Mouse (Mus musculus) forebrain, embryonic 14.5 days (tissue): Measurements from ENCODE around the gene Asb15. TPM values are rescaled to one million over a fixed set of nuclear protein-coding genes. Genes with fewer than 3 reads are reported as not detected.
A peak's percentile ranks its signal among the peaks of the same experiment; 100 is the strongest.

Experiments
- ATAC-seq: fragments of 200-750 bp; cut with Nextera tagmentation; 2 replicates; pipeline ENCODE4 v1.8.0; 2017; ENCODE audit warnings: mild to moderate bottlenecking, moderate library complexity
- DNase-seq: peaks from one replicate; pipeline ENCODE4 v3.0.0-alpha.2; 2015; ENCODE audit warnings: low spot score
- H3K27ac ChIP-seq: fragments of 300-500 bp; sonication (generic); 2 replicates; pipeline ENCODE4 v1.5.1; 2014; ENCODE audit warnings: low read depth, mild to moderate bottlenecking, control low read depth, low read length, moderate library complexity
- H3K27me3 ChIP-seq: fragments of 300-500 bp; sonication (generic); replicated peaks from 2 replicates; pipeline ENCODE4 v1.6.1; 2014; ENCODE audit warnings: low read length, control low read depth, mixed read lengths; ENCODE audit not compliant: control insufficient read depth, insufficient read depth
- H3K36me3 ChIP-seq: fragments of 300-500 bp; sonication (generic); 2 replicates; pipeline ENCODE4 v1.6.1; 2014; ENCODE audit warnings: low read length, control low read depth; ENCODE audit not compliant: control insufficient read depth, insufficient read depth
- H3K4me1 ChIP-seq: fragments of 300-500 bp; sonication (generic); 2 replicates; pipeline ENCODE4 v1.6.1; 2014; ENCODE audit warnings: antibody characterized with exemption, low read length, control low read depth; ENCODE audit not compliant: control insufficient read depth, insufficient read depth
- H3K4me2 ChIP-seq: fragments of 300-500 bp; sonication (generic); 2 replicates; pipeline ENCODE4 v1.6.1; 2014; ENCODE audit warnings: mild to moderate bottlenecking, control low read depth, low read length
- H3K4me3 ChIP-seq: fragments of 300-500 bp; sonication (generic); 2 replicates; pipeline ENCODE4 v1.5.1; 2014; ENCODE audit warnings: low read depth, low read length, control low read depth
- H3K9ac ChIP-seq: fragments of 300-500 bp; sonication (generic); 2 replicates; pipeline ENCODE4 v1.6.1; 2014; ENCODE audit warnings: mild to moderate bottlenecking, low read length, control low read depth, moderate library complexity
- H3K9me3 ChIP-seq: fragments of 300-500 bp; sonication (generic); replicated peaks from 2 replicates; pipeline ENCODE4 v1.6.1; 2016; ENCODE audit warnings: low read length, control low read depth, mixed read lengths; ENCODE audit not compliant: control insufficient read depth
- WGBS: fragments of 180-500 bp; shearing (Covaris S2); extraction: QIAGEN DNeasy Blood & Tissue Kit; methylation state at CpG from one replicate; pipeline ENCODE4 v1.1.7; 2014; 5-methylcytosine and 5-hydroxymethylcytosine counted together
- polyA plus RNA-seq: library from polyadenylated mRNA; unstranded; fragments of >200 nt; fragmentation: Nextera tagmentation; extraction: Ambion mirVana; gene quantifications from 2 replicates; pipeline ENCODE4 v1.2.1, GENCODE M21; 2014

Asb15 gene
- polyA plus RNA-seq, 1 experiment from 2014 or later, result not detected

- H3K36me3 ChIP-seq, result peaks cover 39% of the 10 kb centered on the region
- no peak overlapping the region for H3K9ac ChIP-seq
- peak; percentile 44; the same call in 1 of the 2 replicates for ATAC-seq
- no peak overlapping the region for H3K4me2 ChIP-seq
- H3K4me3 ChIP-seq, result no peak overlapping the region
- no peak overlapping the region for H3K27ac ChIP-seq
- H3K9me3 ChIP-seq, result no peaks in the 10 kb centered on the region
- DNase-seq, result no peak
- no peaks in the 10 kb centered on the region for H3K4me1 ChIP-seq
- H3K27me3 ChIP-seq, result no peaks in the 10 kb centered on the region
- WGBS, result 65% methylated on average over 6 of the region's 6 CpGs
Measured at GRCm38 (mm10) chr6:24619285-24620045, 91.5 kb downstream of the Asb15 start.

- Histone ChIP-seq H3K27ac (no peak overlapping the region), H3K27me3 (no peaks in the 10 kb centered on the region), H3K9ac (no peak overlapping the region), H3K4me1 (no peaks in the 10 kb centered on the region), H3K36me3 (peaks cover 35% of the 10 kb centered on the region), H3K4me3 (no peak overlapping the region), H3K4me2 (no peak overlapping the region), H3K9me3 (no peaks in the 10 kb centered on the region)
- no peak for DNase-seq
- 91% methylated on average over 2 of the region's 2 CpGs for WGBS
- ATAC-seq, result no peak
Measured at GRCm38 (mm10) chr6:24620936-24621335, 93.0 kb downstream of the Asb15 start.

GRCm38 (mm10) chr6:24622098-24622497 lies 94.2 kb downstream of the Asb15 start:
- DNase-seq (no peak), ATAC-seq (no peak)
- Histone ChIP-seq H3K4me2 (no peak overlapping the region), H3K36me3 (peaks cover 26% of the 10 kb centered on the region), H3K27ac (no peak overlapping the region), H3K27me3 (no peaks in the 10 kb centered on the region), H3K4me1 (no peaks in the 10 kb centered on the region), H3K4me3 (no peak overlapping the region), H3K9ac (no peak overlapping the region), H3K9me3 (no peaks in the 10 kb centered on the region)
- 89% methylated on average over 2 of the region's 2 CpGs for WGBS

Other genes with a start within 250 kb of the Asb15 start
- 2.0 and 2.1 TPM in 2 replicates for gene Iqub, start 13.1 kb upstream of the Asb15 start, polyA plus RNA-seq
- gene Ndufa5, start 131 bp upstream of the Asb15 start, polyA plus RNA-seq, result 308 and 346 TPM in 2 replicates
- not detected in 2 replicates for gene Lmod2, start 69.6 kb downstream of the Asb15 start, polyA plus RNA-seq
- 38.4 and 46.6 TPM in 2 replicates for gene Wasl, start 136.9 kb downstream of the Asb15 start, polyA plus RNA-seq
- not detected in 2 replicates for gene Hyal6, start 205.1 kb downstream of the Asb15 start, polyA plus RNA-seq
- gene Hyal4, start 220.2 kb downstream of the Asb15 start, polyA plus RNA-seq, result not detected in 2 replicates